ENCODE assay signal across 8 mouse cellular contexts in genomic region chr5:143572195-143572594, GRCm38 (mm10). TPM values are rescaled to one million over a fixed set of nuclear protein-coding genes. Genes with fewer than 3 reads are reported as not detected.
DNase-seq lines count a peak whose midpoint lies in the region; ATAC-seq and TF ChIP-seq lines count a peak whose summit lies in the region.

No protein-coding gene starts in this region.

- H3K9ac ChIP-seq in liver, postnatal 0 days (replicated peaks) = no peak overlapping the region
- H3K9ac ChIP-seq in liver, embryonic 11.5 days (ENCODE audit: low read depth, low read length) = no peak overlapping the region
- no peak overlapping the region for H3K9ac ChIP-seq in heart, postnatal 0 days (replicated peaks; ENCODE audit: low read depth, low read length)
- H3K9ac ChIP-seq in hindbrain, embryonic 16.5 days (ENCODE audit: low read depth, low read length) = no peak overlapping the region

- H3K4me2 ChIP-seq in liver, postnatal 0 days (ENCODE audit: low read depth, low read length) = no peak overlapping the region
- no peak overlapping the region for H3K4me2 ChIP-seq in liver, embryonic 11.5 days
- no peak overlapping the region for H3K4me2 ChIP-seq in heart, postnatal 0 days (ENCODE audit: low read depth, low read length)
- no peak overlapping the region for H3K4me2 ChIP-seq in hindbrain, embryonic 16.5 days (ENCODE audit: low read length)

- no peaks in the 10 kb centered on the region for H3K36me3 ChIP-seq in liver, postnatal 0 days (replicated peaks; ENCODE audit: insufficient read depth, low read length)
- H3K36me3 ChIP-seq in liver, embryonic 11.5 days (ENCODE audit: control insufficient read depth, insufficient read depth, low read length) = no peaks in the 10 kb centered on the region
- no peaks in the 10 kb centered on the region for H3K36me3 ChIP-seq in heart, postnatal 0 days (replicated peaks; ENCODE audit: control insufficient read depth, insufficient read depth, low read length)
- no peaks in the 10 kb centered on the region for H3K36me3 ChIP-seq in hindbrain, embryonic 16.5 days (ENCODE audit: control insufficient read depth, insufficient read depth, low read length)

- no peak for TF ChIP-seq CTCF in liver, postnatal 0 days (IDR thresholded peaks at IDR 0.05; ENCODE audit: low read depth)
- peak; percentile 12; the same call in 1 of the 2 replicates for TF ChIP-seq CTCF in heart, postnatal 0 days (IDR thresholded peaks at IDR 0.05; ENCODE audit: low read depth)

- 70% methylated on average over 5 of the region's 5 CpGs for WGBS in liver, postnatal 0 days (ENCODE audit: insufficient replicate concordance)
- WGBS in liver, embryonic 11.5 days = 64% methylated on average over 5 of the region's 5 CpGs
- 51% methylated on average over 5 of the region's 5 CpGs for WGBS in heart, postnatal 0 days
- WGBS in hindbrain, embryonic 16.5 days = 79% methylated on average over 5 of the region's 5 CpGs

- no peaks in the 10 kb centered on the region for H3K9me3 ChIP-seq in liver, postnatal 0 days (ENCODE audit: low read length)
- no peaks in the 10 kb centered on the region for H3K9me3 ChIP-seq in liver, embryonic 11.5 days (ENCODE audit: control insufficient read depth, low read length)
- H3K9me3 ChIP-seq in heart, postnatal 0 days (replicated peaks; ENCODE audit: control insufficient read depth, low read length) = no peaks in the 10 kb centered on the region
- no peaks in the 10 kb centered on the region for H3K9me3 ChIP-seq in hindbrain, embryonic 16.5 days (ENCODE audit: control insufficient read depth, low read length)

- 0 out of 2 replicates have a peak, but pooled peaks have one; percentile 18 for TF ChIP-seq EP300 in liver, postnatal 0 days (IDR thresholded peaks at IDR 0.05; ENCODE audit: low read depth)
- peak; percentile 80 for TF ChIP-seq EP300 in heart, postnatal 0 days (IDR thresholded peaks at IDR 0.05; ENCODE audit: low read depth)

- no peaks in the 10 kb centered on the region for H3K27me3 ChIP-seq in liver, postnatal 0 days (ENCODE audit: insufficient read depth, low read length)
- H3K27me3 ChIP-seq in liver, embryonic 11.5 days (replicated peaks; ENCODE audit: control insufficient read depth, insufficient read depth, low read length) = no peaks in the 10 kb centered on the region
- H3K27me3 ChIP-seq in heart, postnatal 0 days (ENCODE audit: control insufficient read depth, insufficient read depth, low read length) = no peaks in the 10 kb centered on the region
- no peaks in the 10 kb centered on the region for H3K27me3 ChIP-seq in hindbrain, embryonic 16.5 days (replicated peaks; ENCODE audit: control insufficient read depth, insufficient read depth, low read length)

- peaks cover 5% of the 10 kb centered on the region; the same call in 1 of the 2 replicates for H3K4me1 ChIP-seq in liver, postnatal 0 days (ENCODE audit: insufficient read depth)
- peaks cover 6% of the 10 kb centered on the region for H3K4me1 ChIP-seq in liver, embryonic 11.5 days (replicated peaks; ENCODE audit: control insufficient read depth, insufficient read depth, low read length)
- H3K4me1 ChIP-seq in heart, postnatal 0 days (ENCODE audit: control insufficient read depth, insufficient read depth) = peaks cover 14% of the 10 kb centered on the region
- no peaks in the 10 kb centered on the region for H3K4me1 ChIP-seq in hindbrain, embryonic 16.5 days (ENCODE audit: control insufficient read depth, insufficient read depth, low read depth, low read length)

- no peak for ATAC-seq in liver, postnatal 0 days
- no peak for ATAC-seq in liver, embryonic 11.5 days (replicated peaks; ENCODE audit: low FRiP score)
- peak; percentile 78 for ATAC-seq in heart, postnatal 0 days (ENCODE audit: insufficient read depth, low read depth)
- ATAC-seq in hindbrain, embryonic 16.5 days = no peak

- peak; percentile 27 for DNase-seq in liver, postnatal 0 days
- DNase-seq in liver, embryonic 11.5 days (ENCODE audit: low spot score) = no peak
- DNase-seq in heart, postnatal 0 days (ENCODE audit: low spot score) = peak; percentile 89
- DNase-seq in kidney, postnatal 36 days = peak; percentile 67 to 77
- peak; percentile 81 for DNase-seq in testis, postnatal 10 days (ENCODE audit: low spot score)
- no peak for DNase-seq in layer of hippocampus, adult 8-10 months (ENCODE audit: low spot score in 2 of 2)
- no peak for DNase-seq in frontal cortex, postnatal 36 days (ENCODE audit: low spot score in 2 of 2)

- peak overlapping the region; percentile 18; the same call in 1 of the 2 replicates for H3K27ac ChIP-seq in liver, postnatal 0 days (ENCODE audit: low read depth)
- H3K27ac ChIP-seq in liver, embryonic 11.5 days (ENCODE audit: low read depth, low read length) = no peak overlapping the region
- peak overlapping the region; percentile 80 for H3K27ac ChIP-seq in heart, postnatal 0 days (ENCODE audit: low read depth)
- H3K27ac ChIP-seq in hindbrain, embryonic 16.5 days (ENCODE audit: low read depth, low read length) = no peak overlapping the region

- H3K4me3 ChIP-seq in liver, postnatal 0 days (ENCODE audit: low read depth, low read length) = no peak overlapping the region
- no peak overlapping the region for H3K4me3 ChIP-seq in liver, embryonic 11.5 days (ENCODE audit: low read depth, low read length)
- no peak overlapping the region for H3K4me3 ChIP-seq in heart, postnatal 0 days (ENCODE audit: low read depth, low read length)
- no peak overlapping the region for H3K4me3 ChIP-seq in hindbrain, embryonic 16.5 days (ENCODE audit: low read length)

RNA-seq across cellular contexts. Expression of gene Rac1, which starts 44.4 kb away (rescaled TPM):
- polyA plus RNA-seq in liver, postnatal 0 days (2015; fragmentation: Nextera tagmentation; extraction: Ambion mirVana) = 162 and 173 TPM in 2 replicates
- polyA plus RNA-seq in liver, embryonic 11.5 days (2014; fragmentation: Nextera tagmentation; extraction: Ambion mirVana) = 352 and 370 TPM in 2 replicates
- 135 and 194 TPM in 2 replicates for total RNA-seq in heart, postnatal 0 days (2014; rRNA removed; ENCODE audit: low replicate concordance)
- polyA plus RNA-seq in heart, postnatal 0 days (2015; fragmentation: Nextera tagmentation; extraction: Ambion mirVana) = 241 and 249 TPM in 2 replicates
- polyA plus RNA-seq in hindbrain, embryonic 16.5 days (2015; fragmentation: Nextera tagmentation; extraction: Ambion mirVana) = 285 and 452 TPM in 2 replicates
- total RNA-seq in layer of hippocampus, adult 8-10 months (2022) = 100 to 1,000 TPM; 399 to 419 (median 408) TPM

RNA-seq across cellular contexts. Expression of gene Cyth3, which starts 50.1 kb away (rescaled TPM):
- polyA plus RNA-seq in liver, postnatal 0 days (2015; fragmentation: Nextera tagmentation; extraction: Ambion mirVana) = 12.1 and 15.3 TPM in 2 replicates
- polyA plus RNA-seq in liver, embryonic 11.5 days (2014; fragmentation: Nextera tagmentation; extraction: Ambion mirVana) = 62.8 and 64.5 TPM in 2 replicates
- 84.1 and 115 TPM in 2 replicates for total RNA-seq in heart, postnatal 0 days (2014; rRNA removed; ENCODE audit: low replicate concordance)
- 42.8 and 45.2 TPM in 2 replicates for polyA plus RNA-seq in heart, postnatal 0 days (2015; fragmentation: Nextera tagmentation; extraction: Ambion mirVana)
- polyA plus RNA-seq in hindbrain, embryonic 16.5 days (2015; fragmentation: Nextera tagmentation; extraction: Ambion mirVana) = 41.6 and 45.8 TPM in 2 replicates
- total RNA-seq in layer of hippocampus, adult 8-10 months (2022) = 10 to 100 TPM; 37.1 to 44.8 (median 39.0) TPM

Comparison
In these comparisons a context has a peak if more than half of its experiments do, and no peak if none do; other contexts are left out.
1. DNase-seq: peak in liver, postnatal 0 days (single experiment), heart, postnatal 0 days (single experiment), kidney, postnatal 36 days (2 of 2) and testis, postnatal 10 days (single experiment); none in liver, embryonic 11.5 days (single experiment), layer of hippocampus, adult 8-10 months (0 of 2) and frontal cortex, postnatal 36 days (0 of 2).
2. H3K27ac ChIP-seq: peak in liver, postnatal 0 days (single experiment) and heart, postnatal 0 days (single experiment); none in liver, embryonic 11.5 days (single experiment) and hindbrain, embryonic 16.5 days (single experiment).